Mouse (Mus musculus) liver, postnatal 0 days (tissue): Measurements from ENCODE around the gene Myo1e.

Source experiments
- CTCF ChIP-seq: sonication (generic); IDR thresholded peaks from 2 replicates; pipeline ENCODE4 v1.5.1; 2016; ENCODE audit warnings: antibody characterized with exemption, low read depth
- EP300 ChIP-seq: IDR thresholded peaks from 2 replicates; pipeline ENCODE4 v1.6.1; 2016; ENCODE audit warnings: antibody characterized with exemption, low read depth, mild to moderate bottlenecking

DNA sequence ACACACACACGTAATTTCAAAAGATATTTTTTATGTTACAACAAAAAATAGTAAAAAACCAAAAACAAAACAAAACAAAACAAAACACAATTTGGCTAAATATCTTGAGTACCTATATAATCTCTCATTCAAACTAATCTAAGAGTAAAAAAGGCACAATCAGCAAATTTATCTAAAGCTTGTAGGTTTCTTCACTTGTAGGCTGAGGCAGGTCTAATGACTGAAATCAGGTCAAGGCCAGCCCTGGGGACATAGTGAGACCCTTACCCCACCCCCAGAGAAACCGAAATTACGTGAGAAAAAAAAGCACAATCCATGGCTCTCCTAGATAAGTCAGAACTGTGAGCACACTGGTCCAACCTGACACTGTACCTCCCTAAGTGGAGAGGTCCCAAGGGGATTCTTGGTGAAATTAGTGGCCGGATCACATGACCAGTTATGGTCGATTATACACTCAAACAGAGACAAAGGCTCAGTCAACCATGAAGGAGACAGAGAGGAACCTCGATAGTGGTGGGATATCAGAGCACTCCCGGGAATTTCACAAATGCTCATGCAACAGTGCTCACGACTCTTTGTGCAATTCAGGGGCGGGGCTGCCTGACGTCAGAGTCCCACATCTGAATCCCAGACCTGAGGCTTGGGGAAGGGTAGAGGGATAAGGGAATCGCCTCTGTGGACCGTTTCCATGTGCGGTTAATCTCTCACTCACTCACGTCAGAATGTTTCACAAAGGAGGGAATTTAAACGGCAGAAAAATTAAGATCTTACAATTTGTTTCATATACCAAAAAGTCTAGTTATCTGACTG, 3.7 kb upstream of the Myo1e start:
- TF ChIP-seq CTCF (no peak), EP300 (no peak)
